Mouse (Mus musculus) lung, embryonic 15.5 days (tissue): ENCODE data around the gene Gm15013. TPM values are rescaled to one million over a fixed set of nuclear protein-coding genes. Genes with fewer than 3 reads are reported as not detected.

Source experiments
- polyA plus RNA-seq: library from polyadenylated mRNA; unstranded; fragments of >200 nt; fragmentation: Nextera tagmentation; extraction: Ambion mirVana; gene quantifications from 2 replicates; pipeline ENCODE4 v1.2.1, GENCODE M21; 2015

Gene Gm15013
- polyA plus RNA-seq, 1 experiment from 2014 or later = not detected

Other genes starting within 250 kb of the Gm15013 start
- gene D330045A20Rik, start 234.1 kb downstream of the Gm15013 start, polyA plus RNA-seq = 1.1 and 1.2 TPM in 2 replicates
- 4.8 and 5.2 TPM in 2 replicates for gene Rnf128, start 151.2 kb downstream of the Gm15013 start, polyA plus RNA-seq
- 4.1 and 4.2 TPM in 2 replicates for gene Tbc1d8b, start 29.5 kb downstream of the Gm15013 start, polyA plus RNA-seq
- not detected in 2 replicates for gene Ripply1, start 67.9 kb upstream of the Gm15013 start, polyA plus RNA-seq
- 0.16 and 0.50 TPM in 2 replicates for gene Cldn2, start 86.3 kb upstream of the Gm15013 start, polyA plus RNA-seq
- 16.1 and 16.3 TPM in 2 replicates for gene Morc4, start 157.2 kb upstream of the Gm15013 start, polyA plus RNA-seq